Mouse (Mus musculus): ENCODE results near the gene Lef1. TPM values are rescaled to one million over a fixed set of nuclear protein-coding genes. Genes with fewer than 3 reads are reported as not detected.

Lef1 gene
- 100 to 1,000 TPM; 660 to 664 TPM for total RNA-seq (2023)

GRCm38 (mm10) chr3:131110191-131111150, at the start of gene Lef1:
Lef1 (plus strand) TSS chr3:131110471.

GRCm38 (mm10) chr3:131271559-131272373, 161.5 kb downstream of the Lef1 start, which contains the start of gene Hadh:
Hadh (minus strand) TSS chr3:131272101.

Other genes with a start within 250 kb of the Lef1 start
- 10 to 100 TPM; 26.6 to 26.9 TPM for gene Hadh, start 161.6 kb downstream of the Lef1 start, total RNA-seq (2023)
- 1 to 10 TPM; 1.0 to 2.3 TPM for gene Cyp2u1, start 192.8 kb downstream of the Lef1 start, total RNA-seq (2023)

Data from T-cell, adult 66 days (primary cell).